Mouse (Mus musculus) heart, embryonic 12.5 days (tissue): ENCODE measurements around the gene Ppp5c. TPM values are rescaled to one million over a fixed set of nuclear protein-coding genes. Genes with fewer than 3 reads are reported as not detected.
A peak's percentile ranks its signal among the peaks of the same experiment; 100 is the strongest.

ENCODE experiments used
- ATAC-seq: fragments of 200-750 bp; cut with Nextera tagmentation; 2 replicates; pipeline ENCODE4 v1.8.0; 2017; ENCODE audit warnings: moderate TSS enrichment, moderate library complexity; ENCODE audit not compliant: insufficient number of reproducible peaks, low FRiP score
- H3K27ac ChIP-seq: fragments of 300-500 bp; sonication (generic); 2 replicates; pipeline ENCODE4 v1.5.1; 2016; ENCODE audit warnings: mild to moderate bottlenecking, moderate library complexity; ENCODE audit not compliant: poor library complexity, severe bottlenecking
- H3K27me3 ChIP-seq: fragments of 300-500 bp; sonication (generic); replicated peaks from 2 replicates; pipeline ENCODE4 v1.6.1; 2016; ENCODE audit warnings: mild to moderate bottlenecking, moderate library complexity
- H3K36me3 ChIP-seq: fragments of 300-500 bp; sonication (generic); 2 replicates; pipeline ENCODE4 v1.6.1; 2016; ENCODE audit warnings: mild to moderate bottlenecking, moderate library complexity
- H3K4me1 ChIP-seq: fragments of 300-500 bp; sonication (generic); replicated peaks from 2 replicates; pipeline ENCODE4 v1.6.1; 2016; ENCODE audit warnings: mild to moderate bottlenecking
- H3K4me2 ChIP-seq: fragments of 300-500 bp; sonication (generic); 2 replicates; pipeline ENCODE4 v1.6.1; 2016; ENCODE audit warnings: mild to moderate bottlenecking, moderate library complexity
- H3K4me3 ChIP-seq: fragments of 300-500 bp; sonication (generic); 2 replicates; pipeline ENCODE4 v1.5.1; 2016; ENCODE audit warnings: mild to moderate bottlenecking
- H3K9ac ChIP-seq: fragments of 300-500 bp; sonication (generic); 2 replicates; pipeline ENCODE4 v1.6.1; 2016; ENCODE audit warnings: mild to moderate bottlenecking, moderate library complexity
- H3K9me3 ChIP-seq: fragments of 300-500 bp; sonication (generic); replicated peaks from 2 replicates; pipeline ENCODE4 v1.6.1; 2016; ENCODE audit warnings: mild to moderate bottlenecking, moderate library complexity
- WGBS: fragments of 180-500 bp; shearing (Covaris S2); methylation state at CpG from one replicate; pipeline ENCODE4 v1.1.7; 2016; 5-methylcytosine and 5-hydroxymethylcytosine counted together
- polyA plus RNA-seq: library from polyadenylated mRNA; unstranded; fragments of >200 nt; fragmentation: Nextera tagmentation; extraction: Ambion mirVana; gene quantifications from 2 replicates; pipeline ENCODE4 v1.2.1, GENCODE M21; 2016

Ppp5c gene
- polyA plus RNA-seq, 1 experiment from 2014 or later: 91.9 TPM

- Histone ChIP-seq H3K36me3 (peaks cover 75% of the 10 kb centered on the region), H3K9ac (no peak overlapping the region)
Measured at GRCm38 (mm10) chr7:17050491-17050890, 22.8 kb upstream of the Ppp5c start.

GRCm38 (mm10) chr7:17048431-17049190 is 20.9 kb upstream of the Ppp5c start:
- Histone ChIP-seq H3K4me3 (no peak overlapping the region), H3K9me3 (peaks cover 2% of the 10 kb centered on the region; the same call in 1 of the 2 replicates), H3K9ac (no peak overlapping the region), H3K27me3 (no peaks in the 10 kb centered on the region), H3K4me2 (no peak overlapping the region), H3K4me1 (0 out of 2 replicates have a peak, but pooled peaks cover 9% of the 10 kb centered on the region), H3K27ac (no peak overlapping the region), H3K36me3 (peaks cover 76% of the 10 kb centered on the region)
- 84% methylated on average over 10 of the region's 10 CpGs for WGBS
- no peak for ATAC-seq

More at GRCm38 (mm10) chr7:17050491-17050890, 22.8 kb upstream of the Ppp5c start:
- 36% methylated on average over 11 of the region's 11 CpGs for WGBS
- no peak for ATAC-seq
- H3K4me1 ChIP-seq: peaks cover 10% of the 10 kb centered on the region
- no peaks in the 10 kb centered on the region for H3K9me3 ChIP-seq
- no peak overlapping the region for H3K27ac ChIP-seq
- H3K27me3 ChIP-seq: no peaks in the 10 kb centered on the region
- no peak overlapping the region for H3K4me3 ChIP-seq
- no peak overlapping the region for H3K4me2 ChIP-seq

DNA sequence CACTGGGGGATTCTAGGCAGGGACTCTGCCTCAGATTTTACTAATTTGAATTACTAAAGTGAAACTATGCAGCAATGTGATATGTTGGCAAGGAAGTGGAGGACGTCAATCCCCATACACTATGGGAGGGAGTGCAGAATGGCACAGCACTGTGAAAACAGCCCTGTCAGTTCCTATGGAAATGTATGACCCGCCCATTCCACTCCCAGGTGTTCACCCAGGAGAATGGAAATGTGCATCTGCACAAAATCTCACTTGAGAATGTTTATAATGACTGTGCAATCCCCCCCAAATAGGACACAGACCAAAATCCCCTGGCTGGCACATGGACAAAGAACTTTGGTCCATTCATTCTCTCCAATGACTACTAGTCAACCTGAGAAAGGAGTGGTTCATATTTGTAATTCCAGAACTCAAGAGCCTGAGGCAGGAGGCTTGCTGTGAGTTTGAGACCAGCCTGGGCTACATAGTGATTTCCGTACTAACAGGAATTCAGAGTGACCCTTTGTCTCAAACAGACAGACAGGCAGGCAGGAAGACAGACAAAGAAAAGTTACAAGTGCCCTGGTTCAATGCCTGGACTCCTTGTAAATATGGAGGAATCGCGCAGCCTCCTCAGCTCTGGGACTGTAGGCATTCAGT is 19.4 kb upstream of the Ppp5c start:
- no peaks in the 10 kb centered on the region for H3K27me3 ChIP-seq
- H3K4me3 ChIP-seq: no peak overlapping the region
- peaks cover 83% of the 10 kb centered on the region for H3K36me3 ChIP-seq
- H3K4me2 ChIP-seq: no peak overlapping the region
- WGBS: 91% methylated on average over 5 of the region's 5 CpGs
- H3K9me3 ChIP-seq: peaks cover 8% of the 10 kb centered on the region; the same call in 1 of the 2 replicates
- no peak overlapping the region for H3K27ac ChIP-seq
- 0 out of 2 replicates have a peak, but pooled peaks cover 9% of the 10 kb centered on the region for H3K4me1 ChIP-seq
- ATAC-seq: no peak
- no peak overlapping the region for H3K9ac ChIP-seq

DNA sequence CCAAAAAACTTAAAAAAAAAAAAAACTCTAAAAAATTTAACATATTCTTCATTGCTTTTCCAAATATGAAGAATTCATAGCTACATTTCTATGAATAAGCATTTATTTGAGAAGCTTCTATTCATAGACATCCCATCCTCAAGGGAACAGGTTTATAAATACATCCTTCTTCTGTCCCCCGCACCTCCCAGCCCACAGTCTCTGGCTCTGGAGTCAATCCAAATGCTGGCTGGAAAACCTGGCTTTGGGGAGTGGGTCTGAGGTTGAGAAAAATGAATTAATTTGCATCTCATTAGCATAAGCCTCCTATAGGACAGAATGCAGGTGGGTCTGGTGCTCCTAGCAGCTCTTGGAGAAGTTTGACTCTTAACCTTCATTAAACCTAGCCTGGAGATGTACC is 18.0 kb upstream of the Ppp5c start:
- WGBS: 53% methylated on average over 1 of the region's 1 CpGs
- H3K9me3 ChIP-seq: peaks cover 8% of the 10 kb centered on the region; the same call in 1 of the 2 replicates
- no peak overlapping the region for H3K27ac ChIP-seq
- no peak overlapping the region for H3K9ac ChIP-seq
- H3K27me3 ChIP-seq: no peaks in the 10 kb centered on the region
- no peak for ATAC-seq
- 0 out of 2 replicates have a peak, but pooled peaks cover 5% of the 10 kb centered on the region for H3K4me1 ChIP-seq
- no peak overlapping the region for H3K4me3 ChIP-seq
- peaks cover 84% of the 10 kb centered on the region for H3K36me3 ChIP-seq
- no peak overlapping the region for H3K4me2 ChIP-seq

DNA sequence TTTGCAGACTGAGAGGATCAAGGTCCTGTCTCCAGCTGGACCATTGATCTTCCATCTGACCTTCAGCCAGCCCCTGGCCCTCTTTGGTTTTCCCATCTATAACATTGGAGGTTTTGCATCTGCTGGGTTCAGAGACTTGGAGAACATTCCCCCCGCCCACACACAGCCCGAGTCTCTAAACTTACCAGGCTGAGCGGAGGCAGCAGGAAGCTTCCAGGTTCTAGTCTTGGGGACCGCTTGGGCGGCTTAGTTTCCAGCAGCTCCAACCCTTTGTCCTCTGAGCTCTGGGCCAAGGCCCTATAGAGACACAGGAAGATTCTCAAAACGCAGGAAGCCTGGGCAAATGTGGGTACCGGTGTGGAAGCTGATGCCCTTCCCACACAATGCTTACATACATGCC is 11.6 kb upstream of the Ppp5c start:
- 93% methylated on average over 7 of the region's 7 CpGs for WGBS
- peaks cover 8% of the 10 kb centered on the region for H3K4me1 ChIP-seq

GRCm38 (mm10) chr7:17038018-17038695 is 10.4 kb upstream of the Ppp5c start:
- ATAC-seq: no peak
- WGBS: 66% methylated on average over 9 of the region's 9 CpGs

More for the DNA sequence above, 11.6 kb upstream of the Ppp5c start:
- H3K27me3 ChIP-seq: no peaks in the 10 kb centered on the region
- H3K9ac ChIP-seq: no peak overlapping the region
- peaks cover 91% of the 10 kb centered on the region for H3K36me3 ChIP-seq
- peaks cover 8% of the 10 kb centered on the region; the same call in 1 of the 2 replicates for H3K9me3 ChIP-seq
- ATAC-seq: no peak
- H3K4me3 ChIP-seq: no peak overlapping the region
- H3K4me2 ChIP-seq: no peak overlapping the region
- H3K27ac ChIP-seq: no peak overlapping the region

GRCm38 (mm10) chr7:17030239-17030638 is 2.5 kb upstream of the Ppp5c start:
- no peaks in the 10 kb centered on the region for H3K9me3 ChIP-seq
- no peaks in the 10 kb centered on the region for H3K27me3 ChIP-seq
- H3K4me3 ChIP-seq: no peak overlapping the region
- H3K36me3 ChIP-seq: peaks cover 43% of the 10 kb centered on the region
- no peak for ATAC-seq
- H3K4me1 ChIP-seq: peaks cover 18% of the 10 kb centered on the region
- 70% methylated on average over 7 of the region's 7 CpGs for WGBS
- H3K27ac ChIP-seq: no peak overlapping the region
- no peak overlapping the region for H3K4me2 ChIP-seq
- H3K9ac ChIP-seq: no peak overlapping the region

More at GRCm38 (mm10) chr7:17038018-17038695, 10.4 kb upstream of the Ppp5c start:
- H3K4me2 ChIP-seq: no peak overlapping the region
- H3K27me3 ChIP-seq: no peaks in the 10 kb centered on the region
- peaks cover 8% of the 10 kb centered on the region for H3K4me1 ChIP-seq
- no peak overlapping the region for H3K4me3 ChIP-seq
- no peak overlapping the region for H3K9ac ChIP-seq
- H3K27ac ChIP-seq: no peak overlapping the region
- H3K9me3 ChIP-seq: 0 out of 2 replicates have a peak, but pooled peaks cover under 1% of the 10 kb centered on the region
- H3K36me3 ChIP-seq: peaks cover 91% of the 10 kb centered on the region

- no peak overlapping the region for H3K27ac ChIP-seq
- ATAC-seq: no peak
Measured at GRCm38 (mm10) chr7:17028923-17029322, 1.2 kb upstream of the Ppp5c start.

DNA sequence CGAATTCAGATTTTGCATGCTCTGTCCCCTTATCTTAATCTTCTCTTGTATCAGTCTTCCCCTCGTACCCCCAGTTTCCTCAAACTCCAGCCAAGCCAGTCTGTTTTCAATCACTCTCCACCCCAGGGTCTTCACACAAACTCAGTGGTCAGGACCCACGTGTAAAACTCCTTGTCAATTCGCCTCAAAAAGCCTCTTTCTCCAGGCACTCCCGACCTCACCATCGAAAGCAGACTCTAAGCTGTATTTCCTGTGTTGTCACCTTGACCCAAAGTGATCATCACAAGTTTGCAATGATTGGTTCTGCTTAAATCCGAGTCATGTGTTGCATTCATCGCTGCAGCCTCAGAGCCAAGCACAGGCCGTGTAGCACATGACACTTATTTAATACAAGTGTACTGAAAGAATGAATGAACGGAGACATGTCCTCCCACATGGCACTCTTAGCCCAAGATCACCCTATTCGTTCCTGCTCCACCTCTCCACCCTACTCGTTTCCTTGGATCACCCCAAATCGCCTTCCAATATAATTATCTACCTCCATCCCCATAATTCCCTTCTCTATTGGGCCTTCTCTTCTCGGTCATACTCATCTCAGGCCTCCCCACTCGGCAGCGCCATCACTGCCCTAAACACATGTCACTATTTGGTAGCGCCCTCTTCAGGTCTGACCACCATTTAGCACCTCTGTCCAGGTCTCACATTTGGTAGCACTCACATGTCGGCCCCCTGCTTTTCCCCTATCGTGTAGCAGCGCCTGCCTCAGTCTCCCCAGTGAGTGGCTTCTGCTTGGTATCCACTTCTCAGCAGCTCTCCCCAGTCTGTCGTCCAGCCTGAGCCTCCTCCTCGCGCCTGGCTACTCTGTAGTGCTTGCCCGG is 775 bp downstream of the Ppp5c start:
- H3K4me1 ChIP-seq: peaks cover 49% of the 10 kb centered on the region

More at GRCm38 (mm10) chr7:17028923-17029322, 1.2 kb upstream of the Ppp5c start:
- Histone ChIP-seq H3K4me3 (no peak overlapping the region), H3K9me3 (no peaks in the 10 kb centered on the region), H3K9ac (no peak overlapping the region), H3K4me2 (no peak overlapping the region), H3K36me3 (peaks cover 30% of the 10 kb centered on the region), H3K27me3 (no peaks in the 10 kb centered on the region), H3K4me1 (peaks cover 31% of the 10 kb centered on the region)
- 69% methylated on average over 7 of the region's 7 CpGs for WGBS

DNA sequence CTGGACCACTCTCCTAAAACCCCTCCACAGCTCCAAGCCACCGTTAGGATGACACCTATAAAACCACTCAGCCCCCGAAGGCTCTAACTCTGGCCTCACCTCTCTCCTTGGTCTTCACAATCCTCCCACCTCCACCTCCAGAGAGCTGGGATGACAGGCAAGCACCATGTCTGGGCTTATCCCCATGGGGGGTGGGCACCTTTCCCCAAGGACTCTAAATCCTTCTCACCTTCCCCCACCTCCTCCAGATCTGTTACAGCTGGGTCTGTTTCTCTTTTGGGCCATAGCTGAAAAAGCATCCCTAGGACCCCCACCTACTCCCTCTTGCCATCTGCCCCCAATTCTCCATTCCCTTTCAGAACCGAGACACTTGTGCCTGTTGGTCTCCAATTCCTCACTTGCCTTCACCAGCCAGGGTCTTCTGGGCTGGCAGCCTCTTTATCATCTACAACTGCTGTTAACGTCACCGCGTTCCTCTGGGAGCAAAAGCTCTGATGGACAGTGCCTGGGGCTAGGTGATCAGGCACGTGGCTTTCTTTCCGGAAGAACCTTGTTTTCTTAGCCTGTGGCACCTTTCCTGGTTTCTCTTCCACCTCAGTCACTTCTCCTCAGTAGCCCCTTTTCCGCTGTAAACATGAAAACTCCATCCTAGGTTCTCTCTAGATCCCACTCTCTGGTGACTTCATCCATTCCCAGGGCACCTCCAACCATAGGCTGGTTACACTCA is 1.7 kb downstream of the Ppp5c start:
- ATAC-seq: no peak
- H3K4me1 ChIP-seq: peaks cover 49% of the 10 kb centered on the region
- peak overlapping the region; percentile 93; the same call in 1 of the 2 replicates for H3K9ac ChIP-seq
- peak overlapping the region; percentile 86 for H3K4me2 ChIP-seq
- no peaks in the 10 kb centered on the region for H3K9me3 ChIP-seq
- WGBS: 49% methylated on average over 9 of the region's 9 CpGs
- peaks cover 22% of the 10 kb centered on the region for H3K36me3 ChIP-seq
- no peak overlapping the region for H3K27ac ChIP-seq
- peak overlapping the region; percentile 94 for H3K4me3 ChIP-seq
- no peaks in the 10 kb centered on the region for H3K27me3 ChIP-seq

More for the DNA sequence above, 775 bp downstream of the Ppp5c start:
- H3K9me3 ChIP-seq: no peaks in the 10 kb centered on the region
- peaks cover 21% of the 10 kb centered on the region for H3K36me3 ChIP-seq
- peak overlapping the region; percentile 86 for H3K4me2 ChIP-seq
- H3K4me3 ChIP-seq: peak overlapping the region; percentile 94
- peak overlapping the region; percentile 83 for H3K27ac ChIP-seq
- peak; percentile 56; the same call in 1 of the 2 replicates for ATAC-seq
- 3% methylated on average over 24 of the region's 24 CpGs for WGBS
- H3K9ac ChIP-seq: peak overlapping the region; percentile 93
- H3K27me3 ChIP-seq: no peaks in the 10 kb centered on the region
